Mouse (Mus musculus): Measurements from ENCODE around the gene Hemk1. TPM values are rescaled to one million over a fixed set of nuclear protein-coding genes. Genes with fewer than 3 reads are reported as not detected.

The Hemk1 gene
- polyA plus RNA-seq, 1 experiment from 2014 or later = 17.4 TPM

DNA sequence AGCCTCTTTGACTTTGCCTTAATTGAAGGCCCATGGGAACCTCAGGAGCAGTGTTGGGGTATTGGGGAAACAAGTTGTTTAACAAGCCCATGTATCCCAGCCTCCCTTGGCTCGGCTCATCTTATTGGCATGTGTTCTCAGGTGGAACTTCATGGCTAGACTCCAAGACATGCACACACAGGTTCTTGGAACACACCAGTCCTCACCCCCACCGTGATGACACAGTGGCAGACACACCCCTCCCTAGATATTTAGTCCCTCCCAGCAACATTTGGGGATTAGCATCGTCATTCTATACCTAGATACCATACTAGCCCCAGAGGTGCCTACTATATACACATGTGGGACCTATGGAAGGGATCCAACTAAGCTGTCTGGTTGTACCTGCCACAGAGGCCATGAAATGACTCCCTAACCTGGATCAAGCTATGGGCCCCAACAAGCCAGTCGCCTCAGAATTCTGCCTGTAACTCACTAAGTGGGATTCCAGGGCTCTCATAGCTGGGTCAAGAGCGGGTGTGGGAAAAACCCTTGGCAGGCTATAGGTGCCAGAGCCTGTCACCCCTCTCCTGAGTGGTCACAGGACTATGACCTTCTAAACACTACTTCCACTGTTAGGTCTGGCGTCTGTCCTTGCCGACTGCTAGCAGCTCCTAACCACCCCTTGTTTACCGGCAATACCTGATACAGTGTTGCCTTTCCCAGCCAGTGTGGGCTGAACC lies 39.9 kb downstream of the Hemk1 start:
- 87% methylated on average over 8 of the region's 8 CpGs for WGBS
- H3K9me3 ChIP-seq = no peaks in the 10 kb centered on the region
- H3K36me3 ChIP-seq = peaks cover 24% of the 10 kb centered on the region
- peaks cover 12% of the 10 kb centered on the region for H3K27me3 ChIP-seq
- ATAC-seq (ENCODE audit: low FRiP score) = no peak
- peak overlapping the region; percentile 3; the same call in 1 of the 2 replicates for H3K4me3 ChIP-seq
- no peak overlapping the region for H3K9ac ChIP-seq
- peak overlapping the region; percentile 91 for H3K4me2 ChIP-seq
- H3K4me1 ChIP-seq (replicated peaks) = peaks cover 30% of the 10 kb centered on the region
- no peak overlapping the region for H3K27ac ChIP-seq

DNA sequence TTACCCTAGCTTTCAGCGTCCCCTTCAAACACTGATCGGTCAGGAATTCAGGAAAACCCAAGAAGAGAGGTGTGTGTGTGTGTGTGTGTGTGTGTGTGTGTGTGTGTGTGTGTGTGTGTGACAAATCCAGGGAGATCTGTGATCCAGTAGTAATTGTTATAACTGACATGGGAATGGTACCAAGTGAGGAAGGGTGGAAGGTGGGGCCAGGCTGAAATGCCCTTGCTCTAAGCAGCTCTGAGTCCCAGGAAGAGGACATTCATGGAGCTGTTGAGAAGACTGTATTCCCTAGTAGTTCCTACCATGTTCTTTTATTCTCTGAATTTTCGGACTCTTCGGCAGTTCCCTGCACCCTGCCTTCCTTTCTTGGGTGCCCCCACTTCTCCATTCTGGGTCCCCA lies 40.5 kb downstream of the Hemk1 start:
- peak overlapping the region; percentile 76 for H3K4me3 ChIP-seq
- no peak overlapping the region for H3K27ac ChIP-seq
- WGBS = 91% methylated on average over 4 of the region's 4 CpGs
- H3K9me3 ChIP-seq = no peaks in the 10 kb centered on the region
- H3K4me2 ChIP-seq = peak overlapping the region; percentile 91
- peaks cover 24% of the 10 kb centered on the region for H3K36me3 ChIP-seq
- peaks cover 17% of the 10 kb centered on the region for H3K27me3 ChIP-seq
- no peak for ATAC-seq (ENCODE audit: low FRiP score)
- peak overlapping the region; percentile 81 for H3K9ac ChIP-seq
- H3K4me1 ChIP-seq (replicated peaks) = peaks cover 30% of the 10 kb centered on the region

- peaks cover 19% of the 10 kb centered on the region for H3K36me3 ChIP-seq
- H3K4me2 ChIP-seq = peak overlapping the region; percentile 91
- ATAC-seq (ENCODE audit: low FRiP score) = no peak; the same call in 1 of the 2 replicates
- no peaks in the 10 kb centered on the region for H3K9me3 ChIP-seq
- H3K27ac ChIP-seq = peak overlapping the region; percentile 1; the same call in 1 of the 2 replicates
- H3K4me3 ChIP-seq = peak overlapping the region; percentile 76
- H3K9ac ChIP-seq = peak overlapping the region; percentile 81
- peaks cover 30% of the 10 kb centered on the region for H3K4me1 ChIP-seq (replicated peaks)
- 12% methylated on average over 16 of the region's 16 CpGs for WGBS
- peaks cover 22% of the 10 kb centered on the region for H3K27me3 ChIP-seq
These were observed 41.1 kb downstream of the Hemk1 start for GRCm38 (mm10) chr9:107297059-107297458.

DNA sequence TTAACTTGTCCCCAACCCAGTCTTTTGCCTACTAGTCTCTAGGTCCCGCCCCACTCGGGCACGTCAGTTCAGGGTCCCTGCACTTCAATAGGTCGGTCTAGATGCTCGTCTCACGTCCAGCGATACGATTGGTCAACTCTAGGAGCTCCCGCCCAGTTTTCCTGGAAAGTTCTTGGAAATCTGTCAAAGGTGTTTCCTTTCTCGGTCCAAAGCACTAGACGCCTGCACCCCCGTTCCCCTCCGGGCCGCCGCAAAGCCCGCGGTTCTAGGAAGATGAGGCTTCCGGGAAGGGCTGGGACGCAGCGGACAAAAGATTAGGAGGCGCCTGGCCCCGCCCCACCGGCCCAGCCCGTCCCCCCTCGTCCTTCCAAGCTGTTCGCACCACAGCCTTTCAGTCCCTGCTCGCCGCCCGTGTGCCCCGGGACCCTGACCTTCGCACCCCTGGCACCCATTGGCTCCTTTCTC lies 41.6 kb downstream of the Hemk1 start:
- peaks cover 14% of the 10 kb centered on the region for H3K36me3 ChIP-seq
- H3K9me3 ChIP-seq = no peaks in the 10 kb centered on the region
- peaks cover 30% of the 10 kb centered on the region for H3K4me1 ChIP-seq (replicated peaks)
- H3K4me3 ChIP-seq = peak overlapping the region; percentile 76
- H3K9ac ChIP-seq = peak overlapping the region; percentile 81
- ATAC-seq (ENCODE audit: low FRiP score) = peak; percentile 98
- H3K27ac ChIP-seq = peak overlapping the region; percentile 56; the same call in 1 of the 2 replicates
- under 1% methylated on average over 31 of the region's 31 CpGs for WGBS
- H3K27me3 ChIP-seq = peaks cover 26% of the 10 kb centered on the region
- H3K4me2 ChIP-seq = peak overlapping the region; percentile 91

DNA sequence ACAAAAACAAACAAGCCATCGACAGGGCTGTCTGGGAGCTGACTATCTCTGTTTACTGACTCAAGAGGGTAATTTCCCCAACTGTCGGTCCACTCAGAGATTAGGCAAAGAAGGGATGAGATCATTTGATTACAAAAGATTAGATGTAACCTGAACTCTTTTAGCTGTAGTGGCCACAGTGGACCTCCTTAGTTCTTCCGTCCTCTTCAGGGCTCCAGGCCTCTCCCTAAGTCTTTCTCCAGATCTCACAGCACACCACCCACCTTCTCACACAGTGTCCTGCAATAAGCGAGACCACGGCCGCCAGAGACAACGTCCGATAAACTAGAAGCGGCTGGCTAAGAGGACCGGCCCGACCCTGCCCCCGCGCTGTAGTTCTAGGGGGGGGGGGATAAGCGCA lies 42.1 kb downstream of the Hemk1 start:
- 14% methylated on average over 14 of the region's 14 CpGs for WGBS

DNA sequence AAGGTAGTCTGAATTCAATTTTAAA lies 42.3 kb downstream of the Hemk1 start, which contains the start of gene Cish:
Cish (plus strand) TSS at position 11 of the 25 bp plus-strand sequence.
- Histone ChIP-seq H3K27ac (peak within 1 kb of the TSS; percentile 56; the same call in 1 of the 2 replicates), H3K36me3 (peaks cover 7% of the 10 kb centered on the region), H3K9ac (peak within 1 kb of the TSS; percentile 81), H3K4me1 (replicated peaks) (peaks cover 30% of the 10 kb centered on the region), H3K27me3 (peaks cover 28% of the 10 kb centered on the region), H3K9me3 (no peaks in the 10 kb centered on the region), H3K4me2 (peak within 1 kb of the TSS; percentile 91), H3K4me3 (peak within 1 kb of the TSS; percentile 76)
- ATAC-seq (ENCODE audit: low FRiP score) = no peak

More for the DNA sequence above, 42.1 kb downstream of the Hemk1 start:
- Histone ChIP-seq H3K9me3 (no peaks in the 10 kb centered on the region), H3K27me3 (peaks cover 28% of the 10 kb centered on the region), H3K36me3 (peaks cover 9% of the 10 kb centered on the region), H3K27ac (no peak overlapping the region), H3K4me3 (peak overlapping the region; percentile 76), H3K4me2 (peak overlapping the region; percentile 91), H3K9ac (no peak overlapping the region), H3K4me1 (replicated peaks) (peaks cover 30% of the 10 kb centered on the region)
- ATAC-seq (ENCODE audit: low FRiP score) = peak; percentile 41

GRCm38 (mm10) chr9:107295616-107296015 lies 42.5 kb downstream of the Hemk1 start:
- H3K9ac ChIP-seq = no peak overlapping the region
- peaks cover 5% of the 10 kb centered on the region for H3K36me3 ChIP-seq
- H3K4me3 ChIP-seq = 0 out of 2 replicates have a peak overlapping the region, but pooled peaks have one; percentile 76
- H3K4me2 ChIP-seq = peak overlapping the region; percentile 91
- ATAC-seq (ENCODE audit: low FRiP score) = no peak
- 79% methylated on average over 4 of the region's 4 CpGs for WGBS
- no peaks in the 10 kb centered on the region for H3K9me3 ChIP-seq
- H3K4me1 ChIP-seq (replicated peaks) = peaks cover 30% of the 10 kb centered on the region
- no peak overlapping the region for H3K27ac ChIP-seq
- H3K27me3 ChIP-seq = peaks cover 28% of the 10 kb centered on the region

GRCm38 (mm10) chr9:107294249-107294648 lies 43.9 kb downstream of the Hemk1 start:
- no peaks in the 10 kb centered on the region for H3K36me3 ChIP-seq
- H3K4me2 ChIP-seq = no peak overlapping the region

GRCm38 (mm10) chr9:107290897-107291296 lies 47.3 kb downstream of the Hemk1 start:
- no peaks in the 10 kb centered on the region for H3K9me3 ChIP-seq
- H3K4me3 ChIP-seq = no peak overlapping the region
- no peak for ATAC-seq (ENCODE audit: low FRiP score)
- peaks cover 11% of the 10 kb centered on the region for H3K4me1 ChIP-seq (replicated peaks)
- H3K4me2 ChIP-seq = no peak overlapping the region
- H3K9ac ChIP-seq = no peak overlapping the region
- WGBS = 34% methylated on average over 10 of the region's 10 CpGs
- H3K36me3 ChIP-seq = no peaks in the 10 kb centered on the region
- H3K27me3 ChIP-seq = peaks cover 49% of the 10 kb centered on the region
- no peak overlapping the region for H3K27ac ChIP-seq

More at GRCm38 (mm10) chr9:107294249-107294648, 43.9 kb downstream of the Hemk1 start:
- H3K27ac ChIP-seq = no peak overlapping the region
- H3K9ac ChIP-seq = no peak overlapping the region
- H3K27me3 ChIP-seq = peaks cover 38% of the 10 kb centered on the region
- no peak overlapping the region for H3K4me3 ChIP-seq
- no peaks in the 10 kb centered on the region for H3K9me3 ChIP-seq
- H3K4me1 ChIP-seq (replicated peaks) = peaks cover 36% of the 10 kb centered on the region
- 7% methylated on average over 6 of the region's 6 CpGs for WGBS
- no peak for ATAC-seq (ENCODE audit: low FRiP score)

DNA sequence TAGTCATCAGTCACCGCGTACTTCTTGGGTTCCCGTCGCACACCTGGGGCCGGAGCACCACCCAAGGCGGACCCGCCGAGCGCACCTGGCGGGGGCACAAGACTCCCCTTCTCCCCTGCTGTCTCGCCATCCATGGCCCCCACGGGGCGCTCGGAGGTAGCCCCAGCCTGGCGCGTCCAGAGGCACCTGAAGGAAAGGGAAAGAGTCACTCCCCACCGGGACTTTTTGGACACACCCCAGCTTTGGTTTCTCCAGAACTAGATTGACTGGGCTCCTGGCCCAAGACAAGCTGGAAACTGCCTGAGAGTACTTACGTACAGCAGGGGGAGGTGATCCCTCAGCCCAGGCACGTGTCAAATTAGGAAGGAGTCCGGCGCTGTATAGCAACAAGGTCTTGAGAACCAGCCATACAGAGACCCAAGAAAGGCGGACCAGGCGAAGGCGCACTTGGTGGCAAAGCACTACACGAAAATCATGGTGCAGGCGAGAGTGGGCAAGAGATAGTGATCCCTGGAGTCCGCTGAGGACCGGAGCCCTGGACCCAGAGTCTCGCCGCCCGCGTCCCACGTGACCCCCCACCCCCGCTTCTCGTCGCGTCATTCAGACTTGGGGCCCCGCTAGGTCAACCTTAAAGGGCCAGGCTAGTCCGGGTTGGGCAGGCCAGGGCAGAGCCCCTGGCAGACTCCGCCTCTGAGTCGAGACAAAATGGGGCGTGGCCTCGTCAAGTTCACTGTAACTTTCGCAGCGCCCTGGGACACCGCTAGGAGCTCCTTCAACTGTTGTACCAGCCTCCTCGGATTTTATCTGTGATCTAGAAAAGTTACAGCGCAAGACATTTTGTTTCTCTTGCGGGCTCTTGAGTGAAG lies 48.7 kb downstream of the Hemk1 start, which contains the start of gene Mapkapk3:
Mapkapk3 (minus strand) TSS at position 667 of the 866 bp plus-strand sequence.
- peak; percentile 53 for ATAC-seq (ENCODE audit: low FRiP score)

GRCm38 (mm10) chr9:107288711-107289110 lies 49.4 kb downstream of the Hemk1 start:
- Histone ChIP-seq H3K9ac (no peak overlapping the region), H3K4me3 (peak overlapping the region; percentile 38; the same call in 1 of the 2 replicates), H3K36me3 (no peaks in the 10 kb centered on the region), H3K9me3 (no peaks in the 10 kb centered on the region), H3K27ac (no peak overlapping the region), H3K27me3 (peaks cover 38% of the 10 kb centered on the region), H3K4me2 (peak overlapping the region; percentile 59), H3K4me1 (replicated peaks) (peaks cover 10% of the 10 kb centered on the region)
- 26% methylated on average over 8 of the region's 8 CpGs for WGBS
- ATAC-seq (ENCODE audit: low FRiP score) = no peak

More for the DNA sequence above, 48.7 kb downstream of the Hemk1 start, which contains the start of gene Mapkapk3:
- Histone ChIP-seq H3K4me2 (peak within 1 kb of the TSS; percentile 59), H3K27ac (no peak within 1 kb of the TSS), H3K9ac (peak within 1 kb of the TSS; percentile 44), H3K36me3 (no peaks in the 10 kb centered on the region), H3K4me3 (peak within 1 kb of the TSS; percentile 38), H3K27me3 (peaks cover 38% of the 10 kb centered on the region), H3K4me1 (replicated peaks) (peaks cover 10% of the 10 kb centered on the region), H3K9me3 (no peaks in the 10 kb centered on the region)
- WGBS = 5% methylated on average over 48 of the region's 49 CpGs

GRCm38 (mm10) chr9:107288105-107288650 lies 50.0 kb downstream of the Hemk1 start:
- Histone ChIP-seq H3K4me2 (no peak overlapping the region), H3K9me3 (no peaks in the 10 kb centered on the region)
- 93% methylated on average over 14 of the region's 14 CpGs for WGBS

More at GRCm38 (mm10) chr9:107288105-107288650, 50.0 kb downstream of the Hemk1 start:
- Histone ChIP-seq H3K4me3 (no peak overlapping the region), H3K4me1 (replicated peaks) (peaks cover 10% of the 10 kb centered on the region), H3K9ac (no peak overlapping the region), H3K27ac (no peak overlapping the region), H3K36me3 (no peaks in the 10 kb centered on the region), H3K27me3 (peaks cover 37% of the 10 kb centered on the region)
- no peak for ATAC-seq (ENCODE audit: low FRiP score)

Measured in hindbrain, embryonic 13.5 days (tissue).